In the genomic region with DNA sequence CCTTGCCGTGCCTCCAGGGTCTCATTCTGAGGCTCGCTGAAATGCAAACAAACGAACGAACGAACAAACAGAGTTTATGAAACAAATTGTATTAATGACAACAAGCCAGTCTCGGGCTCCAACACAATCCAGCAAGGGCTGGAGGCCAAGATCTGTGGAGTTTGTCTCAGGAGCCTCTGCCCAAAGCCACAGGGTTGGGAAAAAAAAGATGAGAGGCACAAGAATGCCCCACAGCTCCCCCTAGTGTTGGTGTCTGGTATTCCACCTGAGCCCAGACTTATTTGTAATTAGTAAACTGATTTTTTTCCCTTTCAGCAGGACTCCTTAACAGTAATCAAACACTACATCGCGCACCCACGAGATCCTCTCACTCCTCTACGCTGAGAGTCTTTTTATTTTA, we compare ENCODE assay signal across 10 mouse cellular contexts. TPM values are rescaled to one million over a fixed set of nuclear protein-coding genes. Genes with fewer than 3 reads are reported as not detected.
DNase-seq lines count a peak whose midpoint lies in the region; ATAC-seq lines count a peak whose summit lies in the region.
"Had no signal": no experiment of that assay in that cellular context is flagged by ENCODE, and none has a peak within 500 bp of the region (broad histone marks: within the 10 kb centered on the region; RNA-seq: fewer than 3 reads in every experiment).

No protein-coding gene starts in this region.

- H3K27me3 ChIP-seq in kidney, embryonic 14.5 days (ENCODE audit: control insufficient read depth, insufficient read depth, low read length): no peaks in the 10 kb centered on the region
- H3K27me3 ChIP-seq: neural tube, embryonic 12.5 days had no signal

- H3K4me2 ChIP-seq in kidney, embryonic 14.5 days (replicated peaks; ENCODE audit: low read depth, low read length): no peak overlapping the region
- H3K4me2 ChIP-seq: neural tube, embryonic 12.5 days had no signal

- no peak overlapping the region for H3K4me3 ChIP-seq in kidney, embryonic 14.5 days (ENCODE audit: low read length)
- H3K4me3 ChIP-seq: erythroblast, embryonic 14.5 days; neural tube, embryonic 12.5 days had no signal

- no peaks in the 10 kb centered on the region for H3K9me3 ChIP-seq in kidney, embryonic 14.5 days (ENCODE audit: control insufficient read depth, low read length)
- H3K9me3 ChIP-seq: neural tube, embryonic 12.5 days had no signal

- intact Hi-C loops in heart, postnatal 14 days (cut with DNase I): loop anchor here (5.0 kb wide), 1 partner anchor 423 kb away; no protein-coding TSS in a partner anchor
- intact Hi-C loops in left cerebral cortex, postnatal 14 days (cut with DNase I): no loop called here

- peak; percentile 35 for DNase-seq in kidney, adult 11 months
- DNase-seq in NIH3T3 (ENCODE audit: low read depth): peak; percentile 89
- peak; percentile 41 to 51 for DNase-seq in cerebellum, postnatal 36 days
- DNase-seq in heart, postnatal 14 days: peak; percentile 67 to 78
- peak; percentile 38 to 63 for DNase-seq in left cerebral cortex, postnatal 14 days (ENCODE audit: low spot score in 2 of 2)
- DNase-seq in naive thymus-derived CD4-positive, alpha-beta T cell, adult 2 months (ENCODE audit: low read depth): peak; percentile 76
- DNase-seq in thymus, postnatal 0 days (ENCODE audit: low spot score): peak; percentile 62

- no peaks in the 10 kb centered on the region for H3K4me1 ChIP-seq in kidney, embryonic 14.5 days (ENCODE audit: control insufficient read depth, insufficient read depth, low read length)

- no peaks in the 10 kb centered on the region for H3K36me3 ChIP-seq in kidney, embryonic 14.5 days (ENCODE audit: control insufficient read depth, insufficient read depth, low read length)
- H3K36me3 ChIP-seq: neural tube, embryonic 12.5 days had no signal

- ATAC-seq in kidney, embryonic 14.5 days (ENCODE audit: low FRiP score, low TSS enrichment): no peak

- 44% methylated on average over 10 of the region's 10 CpGs for WGBS in kidney, embryonic 14.5 days

- H3K9ac ChIP-seq in kidney, embryonic 14.5 days (ENCODE audit: low read depth, low read length): no peak overlapping the region
- H3K9ac ChIP-seq: neural tube, embryonic 12.5 days had no signal

- H3K27ac ChIP-seq in kidney, embryonic 14.5 days (ENCODE audit: low read depth, low read length): no peak overlapping the region
- H3K27ac ChIP-seq: neural tube, embryonic 12.5 days had no signal

RNA-seq across cellular contexts. Expression of a gene that starts 48.6 kb away (rescaled TPM):
- 0.20 TPM in 1 of 2 replicates, not detected in the other for polyA plus RNA-seq in kidney, embryonic 14.5 days (2014; fragmentation: Nextera tagmentation; extraction: Ambion mirVana)
- under 1 TPM in 1 of 2 experiments, not detected in 1; 0.56 TPM for total RNA-seq in heart, postnatal 14 days (2021)
- total RNA-seq in left cerebral cortex, postnatal 14 days (2021): 1 to 10 TPM; 1.8 to 2.6 TPM
- polyA plus RNA-seq in thymus, postnatal 0 days (2015; fragmentation: Nextera tagmentation; extraction: Ambion mirVana): 13.4 and 16.4 TPM in 2 replicates
- polyA plus RNA-seq: erythroblast, embryonic 14.5 days; neural tube, embryonic 12.5 days had no signal

Comparison
In these comparisons a context has a peak if more than half of its experiments do, and no peak if none do; other contexts are left out.
1. DNase-seq: peak in every context shown above with its lines; median percentile 89 in NIH3T3; 76 in naive thymus-derived CD4-positive, alpha-beta T cell, adult 2 months; 72 in heart, postnatal 14 days; 62 in thymus, postnatal 0 days; 50 in left cerebral cortex, postnatal 14 days; 46 in cerebellum, postnatal 36 days; 35 in kidney, adult 11 months.